Mouse (Mus musculus) ES-E14 (cell line): ENCODE measurements at regions not wholly inside any gene's neighbourhood (a gene's known extent, or its start where the extent isn't known, plus 50 kb on each side); places are given as distances from the start of the nearest gene placed in this dataset.

Experiments
- DNase-seq: peaks from one replicate; pipeline ENCODE4 v3.0.0-alpha.2; 2013; ENCODE audit warnings: low read depth, low spot score
- H3K27ac ChIP-seq: 2 replicates; pipeline ENCODE4 v1.5.1; 2012; ENCODE audit warnings: low read depth, mild to moderate bottlenecking, low read length, moderate library complexity, mixed read lengths; ENCODE audit not compliant: poor library complexity, insufficient read depth, severe bottlenecking
- H3K36me3 ChIP-seq: 2 replicates; pipeline ENCODE4 v1.6.1; 2012; ENCODE audit warnings: mild to moderate bottlenecking, low read length, moderate library complexity, mixed read lengths; ENCODE audit not compliant: control insufficient read depth, poor library complexity, insufficient read depth, severe bottlenecking
- H3K4me1 ChIP-seq, 2 experiments: fragments of 150-350 bp in 1 of 2; sonication (generic) in 1 of 2; 2 replicates each; pipeline ENCODE4 v1.6.1; 2012; ENCODE audit warnings: low read length in 2 of 2, mild to moderate bottlenecking in 1 of 2, mixed read lengths in 1 of 2; ENCODE audit not compliant: control insufficient read depth in 2 of 2, insufficient read depth in 2 of 2, poor library complexity in 1 of 2
- H3K4me3 ChIP-seq, 2 experiments: fragments of 150-350 bp in 1 of 2; sonication (generic) in 1 of 2; 2 replicates each; pipeline ENCODE4 v1.5.1; 2012; ENCODE audit warnings: low read length in 2 of 2, low read depth in 1 of 2, mild to moderate bottlenecking in 1 of 2, mixed read lengths in 1 of 2; ENCODE audit not compliant: insufficient read depth in 1 of 2, poor library complexity in 1 of 2, severe bottlenecking in 1 of 2
- H3K9ac ChIP-seq: 2 replicates; pipeline ENCODE4 v1.6.1; 2012; ENCODE audit warnings: low read depth, mild to moderate bottlenecking, low read length, mixed read lengths; ENCODE audit not compliant: poor library complexity, insufficient read depth, severe bottlenecking
- H3K9me3 ChIP-seq: fragments of 150-350 bp; sonication (generic); 2 replicates; pipeline ENCODE4 v1.6.1; 2012; ENCODE audit warnings: low read depth, mild to moderate bottlenecking, low read length; ENCODE audit not compliant: control insufficient read depth, insufficient read depth
- CHD2 ChIP-seq: IDR thresholded peaks from 2 replicates; pipeline ENCODE4 v1.6.1; 2014; ENCODE audit warnings: mild to moderate bottlenecking, low read depth, low read length, inconsistent platforms
- HCFC1 ChIP-seq: IDR thresholded peaks from 2 replicates; pipeline ENCODE4 v1.6.1; 2012; ENCODE audit warnings: low read length, inconsistent platforms, borderline replicate concordance; ENCODE audit not compliant: insufficient read depth
- MAFK ChIP-seq: IDR thresholded peaks from 2 replicates; pipeline ENCODE4 v1.6.1; 2014; ENCODE audit warnings: mild to moderate bottlenecking, low read depth, low read length, inconsistent platforms; ENCODE audit not compliant: insufficient read depth
- ZC3H11A ChIP-seq: IDR thresholded peaks from 2 replicates; pipeline ENCODE4 v1.6.1; 2012; ENCODE audit warnings: low read depth, mild to moderate bottlenecking, inconsistent platforms, low read length, borderline replicate concordance
- ZNF384 ChIP-seq: IDR thresholded peaks from 2 replicates; pipeline ENCODE4 v1.6.1; 2012; ENCODE audit warnings: low read depth, low read length, inconsistent platforms
- in situ Hi-C, 2 experiments: fragments of 600-800 bp; cut with MboI; formaldehyde crosslinking; loops; one replicate each; pipeline ENCODE4 v1.15.1; 2025; ENCODE audit warnings: low sequenced_read_pairs in 2 of 2, inconsistent platforms in 1 of 2; ENCODE audit not compliant: unreplicated experiment in 2 of 2

GRCm38 (mm10) chr1:71937168-71937567, 274.9 kb downstream of the Mreg start:
- in situ Hi-C loops: no loop called here

GRCm38 (mm10) chr1:71936501-71937129, 275.5 kb downstream of the Mreg start:
- Histone ChIP-seq H3K4me1 (no peaks in the 10 kb centered on the region), H3K4me3 (no peak overlapping the region), H3K27ac (no peak overlapping the region), H3K9ac (no peak overlapping the region), H3K9me3 (no peaks in the 10 kb centered on the region), H3K36me3 (no peaks in the 10 kb centered on the region)
- no peak for DNase-seq
- no peak for TF ChIP-seq CHD2
- TF ChIP-seq ZC3H11A: no peak
- no peak for TF ChIP-seq HCFC1
- no peak for TF ChIP-seq MAFK
- no peak for TF ChIP-seq ZNF384
- in situ Hi-C loops: no loop called here

More at GRCm38 (mm10) chr1:71937168-71937567, 274.9 kb downstream of the Mreg start:
- H3K4me3 ChIP-seq: no peak overlapping the region
- no peak for TF ChIP-seq ZNF384
- no peak for TF ChIP-seq ZC3H11A
- TF ChIP-seq HCFC1: no peak
- TF ChIP-seq CHD2: no peak
- no peak for TF ChIP-seq MAFK
- no peak overlapping the region for H3K27ac ChIP-seq
- no peak overlapping the region for H3K9ac ChIP-seq
- H3K36me3 ChIP-seq: no peaks in the 10 kb centered on the region
- no peaks in the 10 kb centered on the region for H3K9me3 ChIP-seq
- H3K4me1 ChIP-seq: no peaks in the 10 kb centered on the region
- no peak for DNase-seq

- H3K27ac ChIP-seq: no peak overlapping the region
- no peaks in the 10 kb centered on the region for H3K4me1 ChIP-seq
- no peaks in the 10 kb centered on the region for H3K9me3 ChIP-seq
- no peak overlapping the region for H3K4me3 ChIP-seq
- in situ Hi-C loops: no loop called here
- H3K36me3 ChIP-seq: no peaks in the 10 kb centered on the region
- no peak for TF ChIP-seq ZNF384
- TF ChIP-seq HCFC1: no peak
- no peak for TF ChIP-seq MAFK
- no peak for TF ChIP-seq ZC3H11A
- no peak for TF ChIP-seq CHD2
- H3K9ac ChIP-seq: no peak overlapping the region
- no peak for DNase-seq
These were observed 272.5 kb upstream of the Fn1 start for GRCm38 (mm10) chr1:71925501-71925900.

- Histone ChIP-seq H3K27ac (no peak overlapping the region), H3K4me1 (no peaks in the 10 kb centered on the region), H3K4me3 (no peak overlapping the region), H3K36me3 (no peaks in the 10 kb centered on the region), H3K9me3 (no peaks in the 10 kb centered on the region), H3K9ac (no peak overlapping the region)
- DNase-seq: no peak
- TF ChIP-seq ZC3H11A (no peak), HCFC1 (no peak), ZNF384 (no peak), CHD2 (no peak), MAFK (no peak)
- in situ Hi-C loops: no loop called here
These were observed 271.9 kb upstream of the Fn1 start for GRCm38 (mm10) chr1:71924884-71925283.

GRCm38 (mm10) chr1:71923731-71924130, 270.7 kb upstream of the Fn1 start:
- TF ChIP-seq MAFK (no peak), HCFC1 (no peak), ZC3H11A (no peak), CHD2 (no peak), ZNF384 (no peak)
- Histone ChIP-seq H3K4me1 (no peaks in the 10 kb centered on the region), H3K27ac (no peak overlapping the region), H3K4me3 (no peak overlapping the region), H3K9me3 (no peaks in the 10 kb centered on the region), H3K36me3 (no peaks in the 10 kb centered on the region), H3K9ac (no peak overlapping the region)
- no peak for DNase-seq
- in situ Hi-C loops: no loop called here
